Mouse (Mus musculus) gastrocnemius, postnatal 4 days (tissue): ENCODE measurements at regions not wholly inside any gene's neighbourhood (a gene's known extent, or its start where the extent isn't known, plus 50 kb on each side); places are given as distances from the start of the nearest gene placed in this dataset.

Source experiments
- DNase-seq, 2 experiments: peaks; one replicate each; pipeline ENCODE4 v3.0.0; 2021 to 2022; ENCODE audit warnings: low spot score in 2 of 2, mixed read lengths in 2 of 2

GRCm38 (mm10) chr10:51287852-51288251 lies 192.6 kb upstream of the Gm49339 start:
- no peak for DNase-seq

GRCm38 (mm10) chr10:51291412-51292207 lies 188.8 kb upstream of the Gm49339 start:
- DNase-seq = no peak

- no peak for DNase-seq
These were observed 167.6 kb upstream of the Gm49339 start for GRCm38 (mm10) chr10:51312814-51313213.

- no peak for DNase-seq
These were observed 160.2 kb upstream of the Gm49339 start for GRCm38 (mm10) chr10:51320207-51320606.

GRCm38 (mm10) chr10:51328772-51329171 lies 151.6 kb upstream of the Gm49339 start:
- DNase-seq = no peak

GRCm38 (mm10) chr10:51329386-51329785 lies 151.0 kb upstream of the Gm49339 start:
- no peak for DNase-seq
